Mouse (Mus musculus) layer of hippocampus, adult 18-20 months (tissue): ENCODE results near the gene Ttc12. TPM values are rescaled to one million over a fixed set of nuclear protein-coding genes. Genes with fewer than 3 reads are reported as not detected.

Experiments
- DNase-seq, 2 experiments: peaks; one replicate each; pipeline ENCODE4 v3.0.0; 2022; ENCODE audit warnings: low spot score in 2 of 2
- long read RNA-seq: library from polyadenylated mRNA; stranded (forward); transcript quantifications from one replicate; pipeline ENCODE4 v2.0.0, GENCODE M21; 2021
- total RNA-seq, 2 experiments: library from RNA; stranded (reverse); gene quantifications; 2 replicates each; pipeline ENCODE4 v1.2.3; 2021

The Ttc12 gene
- total RNA-seq = 1 to 10 TPM; 1.4 to 1.9 TPM
- long read RNA-seq, partial matches to known transcripts = 1 of 4 reads
- long read RNA-seq, other reads (novel, unspliced or antisense) = 1 of 4 reads

DNA sequence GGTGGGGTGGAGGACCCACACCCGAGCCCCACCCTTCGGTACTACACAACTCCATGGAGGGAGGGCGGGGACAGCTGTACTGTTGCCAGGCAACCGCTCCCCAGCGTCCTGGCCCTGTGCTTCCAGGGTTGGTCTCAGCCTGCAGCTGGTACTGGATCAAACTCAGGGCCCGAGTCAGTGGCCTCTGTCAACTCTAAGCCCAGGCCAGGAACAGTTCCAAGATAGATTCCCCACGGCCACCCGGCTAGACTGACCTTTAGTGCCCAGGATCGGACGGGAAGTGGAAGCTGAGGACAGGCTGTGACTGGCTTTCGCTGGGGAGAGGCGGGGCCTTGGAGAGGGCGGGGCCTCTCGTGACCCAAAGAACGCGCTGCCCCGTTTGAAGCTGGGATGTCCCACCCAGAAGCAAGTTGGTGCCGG lies at the start of gene Ttc12:
Gene Ttc12 (minus strand): TSS at position 334 of the 420 bp plus-strand sequence.
- peak in 1 of 2 experiments; percentile 71 for DNase-seq

DNA sequence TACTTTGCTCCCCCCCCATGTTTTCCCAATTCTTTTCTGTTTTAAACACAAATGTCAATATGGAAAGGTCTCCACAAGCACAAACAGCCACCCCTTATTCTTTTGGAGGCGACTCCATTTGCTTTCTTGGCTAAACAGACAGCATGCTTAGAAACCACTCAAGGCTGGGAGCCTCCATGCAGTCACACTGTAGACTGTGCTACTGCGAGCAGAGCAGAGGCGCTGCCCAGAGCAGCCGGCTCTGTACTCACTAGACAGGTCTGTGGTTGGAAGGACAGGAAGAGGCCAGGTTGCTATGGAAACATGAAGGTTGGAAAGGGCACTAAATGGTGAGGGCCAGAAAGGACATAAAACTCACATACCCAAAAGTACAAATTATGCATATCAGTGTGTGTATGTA lies 48.9 kb upstream of the Ttc12 start:
- no peak for DNase-seq

DNA sequence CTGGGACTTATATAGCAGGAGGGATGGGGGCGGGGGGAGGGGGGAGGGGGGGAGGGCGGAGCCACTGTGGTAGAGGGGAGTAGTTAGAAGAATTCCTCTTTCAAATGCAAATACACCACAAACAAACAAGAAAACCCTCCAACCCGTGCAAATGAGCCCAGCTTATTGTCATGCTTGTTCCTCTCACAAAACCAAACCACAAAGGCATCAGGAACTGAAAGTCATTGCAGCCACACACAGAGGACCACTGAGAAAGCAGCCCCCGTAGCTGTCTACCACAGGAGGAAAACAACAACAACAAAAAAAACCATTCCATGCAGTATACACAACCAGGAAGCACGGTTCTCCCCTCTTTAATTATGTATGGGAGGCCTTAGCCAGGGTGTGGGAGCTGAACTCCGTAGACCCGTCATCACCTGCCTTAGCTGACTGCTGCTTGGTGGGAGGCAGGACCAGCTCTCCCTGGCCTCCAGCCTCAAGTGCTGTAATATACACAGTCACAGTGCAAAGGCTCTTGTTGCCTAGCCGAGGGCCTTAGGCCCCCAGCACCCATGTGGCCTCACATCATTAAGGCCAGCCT lies 48.0 kb upstream of the Ttc12 start:
- no peak for DNase-seq

DNA sequence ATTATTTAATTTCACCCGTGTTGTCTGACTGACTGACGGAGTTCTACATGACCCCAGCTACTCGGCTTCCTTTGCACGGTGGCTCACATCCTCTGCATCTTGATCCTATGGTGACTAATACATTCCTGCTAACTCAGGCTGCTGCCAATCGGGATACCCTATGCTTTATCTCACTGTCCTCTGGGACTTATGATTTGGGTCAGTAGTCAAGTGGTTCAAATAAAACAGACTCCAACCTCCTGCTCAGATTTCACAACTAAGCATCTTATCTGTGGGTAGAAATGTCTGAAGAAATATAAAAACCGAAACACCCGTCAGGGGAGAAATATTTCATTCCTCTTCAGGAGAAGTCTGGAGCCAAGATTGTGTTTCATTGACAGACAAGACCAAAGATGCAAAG lies 47.4 kb upstream of the Ttc12 start:
- DNase-seq = no peak

DNA sequence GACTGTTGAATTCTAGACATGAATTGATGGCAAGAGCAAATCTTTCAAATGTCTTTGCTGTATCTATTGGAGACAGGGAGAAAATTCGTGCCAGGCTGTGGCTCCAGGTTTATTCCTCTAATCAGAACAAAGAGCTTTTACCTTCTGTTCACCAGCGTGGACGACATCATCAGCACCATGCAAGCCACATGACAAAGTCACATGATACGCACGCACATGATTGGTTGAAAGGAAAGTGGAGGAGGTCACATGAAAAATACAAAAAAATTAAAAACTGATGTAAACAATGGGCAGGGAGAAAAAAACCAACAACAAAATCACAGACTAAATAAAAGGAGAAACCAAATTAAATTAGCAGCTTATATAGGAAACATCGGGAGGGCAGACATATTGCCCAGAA lies 45.8 kb upstream of the Ttc12 start:
- no peak for DNase-seq

DNA sequence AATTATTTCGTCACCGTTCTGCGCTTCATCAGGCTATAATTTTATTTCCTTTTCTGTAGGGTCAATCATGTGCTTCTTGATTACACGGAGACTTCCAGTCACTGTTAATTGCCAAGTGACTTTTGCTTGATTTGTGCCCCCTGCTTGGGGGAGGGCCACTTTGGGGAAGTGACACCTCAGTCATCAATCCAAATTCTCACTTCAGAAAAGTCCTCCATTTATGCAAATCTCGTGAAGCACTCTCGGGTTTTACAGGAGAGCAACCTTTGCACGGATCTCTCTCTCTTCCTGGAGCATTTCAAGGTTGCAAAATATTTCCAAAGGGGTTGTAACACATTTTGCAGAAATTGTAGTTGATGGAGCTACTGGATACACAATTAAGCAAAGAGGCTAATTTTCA lies 45.2 kb upstream of the Ttc12 start:
- no peak for DNase-seq

DNA sequence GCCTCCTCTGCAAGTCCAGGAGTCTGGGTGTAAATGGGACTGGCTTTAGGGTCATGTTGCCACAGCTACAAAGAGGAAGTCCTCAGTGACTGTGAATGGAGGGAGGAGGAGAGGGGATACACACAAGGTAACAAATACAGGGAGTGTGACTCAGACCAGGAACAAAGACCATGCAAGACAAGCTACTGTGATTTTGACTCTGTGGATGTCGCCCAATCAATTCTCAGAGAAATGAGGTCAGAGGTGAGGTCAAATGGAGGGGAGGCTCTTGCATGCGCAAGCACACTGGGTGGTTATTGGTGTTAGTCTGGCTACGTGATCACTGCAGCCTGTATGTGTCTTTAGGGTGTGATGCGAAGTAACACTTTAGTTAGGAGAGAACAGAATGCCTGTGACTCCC lies 44.7 kb upstream of the Ttc12 start:
- no peak for DNase-seq

DNA sequence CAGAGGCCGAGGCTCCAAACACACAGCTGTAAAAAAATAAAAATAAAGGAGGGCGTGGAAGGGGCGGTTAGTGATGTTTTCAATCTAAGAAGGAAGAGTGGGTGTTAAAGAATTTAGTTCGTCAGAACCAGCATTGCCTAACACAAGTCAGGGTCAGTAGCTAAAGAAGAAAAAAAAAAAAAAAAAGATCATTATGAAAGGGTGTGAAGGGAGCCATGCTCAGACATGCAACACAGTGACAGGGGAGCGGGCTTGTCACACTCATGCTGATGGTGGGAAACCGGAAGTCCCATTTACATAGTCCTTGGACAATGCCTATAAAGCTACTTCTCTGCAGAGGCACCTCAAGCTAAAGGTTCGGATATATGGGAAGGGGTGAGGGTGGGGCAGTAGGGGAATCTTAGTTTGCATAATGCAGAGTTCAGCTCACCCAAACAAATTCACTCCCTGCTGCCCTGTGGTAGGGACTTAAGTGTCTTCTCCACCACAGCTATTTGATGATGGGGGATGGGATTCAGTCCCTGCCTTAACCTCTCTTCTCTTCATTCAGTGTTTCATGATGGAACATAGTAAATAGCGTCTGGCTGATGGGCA lies 43.4 kb upstream of the Ttc12 start:
- DNase-seq = no peak

DNA sequence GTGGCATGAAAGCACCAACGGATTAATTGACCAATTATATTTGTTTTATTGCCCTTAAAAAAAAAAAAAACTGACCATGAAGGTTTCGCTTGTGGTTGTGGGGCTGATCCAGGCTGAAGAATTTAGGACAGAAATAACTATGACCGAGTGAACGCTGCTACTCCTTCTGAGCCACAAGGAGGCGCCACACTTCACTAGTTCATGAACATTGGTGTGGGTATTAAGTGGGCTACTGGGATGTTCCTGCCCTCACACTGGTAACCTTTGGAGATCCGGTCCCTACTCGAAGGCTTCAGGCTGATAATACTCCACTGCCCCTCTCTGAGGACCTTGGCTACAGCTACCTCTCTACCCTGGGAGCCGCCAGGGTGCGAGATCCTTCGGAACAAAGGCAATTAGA lies 42.9 kb upstream of the Ttc12 start:
- peak in 1 of 2 experiments; percentile 40 for DNase-seq

DNA sequence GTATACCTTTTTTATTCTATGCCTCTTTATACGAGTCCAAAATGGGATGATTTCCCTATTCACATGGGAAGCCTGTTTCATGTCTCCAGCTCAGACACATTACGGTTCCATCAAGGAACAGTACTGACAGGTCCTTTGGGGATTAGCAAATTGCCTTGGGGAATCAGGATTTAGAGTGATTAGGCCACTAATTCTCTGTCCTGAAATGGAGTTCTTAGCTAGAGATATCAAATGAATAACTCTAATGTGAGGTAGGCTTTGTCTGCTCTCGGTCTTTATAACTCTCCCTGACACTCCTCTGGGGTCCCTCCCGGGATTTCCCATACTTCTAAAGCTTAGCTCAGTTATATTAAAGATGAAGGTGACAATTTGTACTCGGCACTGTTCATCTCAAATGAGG lies 42.0 kb upstream of the Ttc12 start:
- DNase-seq = no peak

DNA sequence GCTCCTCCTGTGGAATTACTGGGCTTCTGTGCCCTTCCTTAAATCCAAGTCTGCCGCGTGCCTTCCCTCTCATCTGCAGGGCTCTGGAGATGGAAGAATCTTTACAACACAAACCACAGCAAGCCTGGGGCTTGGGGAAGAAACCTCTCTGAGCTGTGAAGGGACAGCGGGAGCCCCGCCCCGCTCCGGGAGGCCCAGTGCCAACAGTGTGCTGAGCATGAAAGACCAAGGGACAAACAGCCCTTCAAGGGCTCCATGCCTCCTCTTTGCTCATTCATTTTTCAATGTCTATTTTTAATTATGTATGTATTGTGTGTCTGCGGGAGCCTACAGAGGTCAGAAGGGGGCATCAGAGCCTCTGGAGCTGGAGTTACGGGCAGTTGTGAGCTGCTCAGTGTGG lies 41.3 kb upstream of the Ttc12 start:
- no peak for DNase-seq

DNA sequence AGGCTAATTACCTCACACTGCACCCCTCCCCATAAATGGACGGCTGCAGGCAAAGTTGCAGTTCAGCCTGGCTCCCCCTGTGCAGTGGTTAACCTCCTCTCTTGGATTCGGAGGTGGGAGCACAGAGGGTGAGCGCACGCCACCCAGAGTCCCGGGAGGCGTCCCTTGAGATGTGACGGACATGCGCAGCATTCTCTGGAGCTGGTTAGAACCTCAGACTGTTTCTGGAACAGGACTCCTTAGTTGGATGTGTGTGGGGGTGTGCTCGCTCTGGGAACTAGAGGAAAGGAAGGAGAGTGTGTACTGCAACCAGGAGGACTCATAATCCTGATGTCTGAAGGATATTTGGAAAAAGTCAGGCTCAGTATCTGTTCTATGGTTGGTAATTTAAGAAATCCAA lies 38.7 kb upstream of the Ttc12 start:
- DNase-seq = no peak

DNA sequence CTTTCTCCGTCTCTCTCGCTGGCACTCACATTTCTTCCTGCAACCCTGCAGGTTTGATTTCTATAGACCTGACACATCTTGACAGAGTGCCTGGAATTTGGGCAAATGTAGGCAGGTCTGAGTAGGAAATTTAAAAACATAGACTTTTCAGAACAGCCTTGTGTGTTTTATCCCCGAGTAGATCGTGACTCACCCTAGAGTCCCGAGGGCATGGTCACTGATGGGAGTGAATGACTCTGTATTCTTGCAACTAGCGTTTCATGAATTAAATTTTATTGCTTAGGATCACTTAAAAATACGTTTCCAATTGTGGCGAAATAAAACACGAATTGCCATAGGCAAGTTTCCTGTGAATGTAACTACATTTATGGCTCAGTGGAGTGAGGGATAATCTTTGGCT lies 37.9 kb upstream of the Ttc12 start:
- no peak for DNase-seq

DNA sequence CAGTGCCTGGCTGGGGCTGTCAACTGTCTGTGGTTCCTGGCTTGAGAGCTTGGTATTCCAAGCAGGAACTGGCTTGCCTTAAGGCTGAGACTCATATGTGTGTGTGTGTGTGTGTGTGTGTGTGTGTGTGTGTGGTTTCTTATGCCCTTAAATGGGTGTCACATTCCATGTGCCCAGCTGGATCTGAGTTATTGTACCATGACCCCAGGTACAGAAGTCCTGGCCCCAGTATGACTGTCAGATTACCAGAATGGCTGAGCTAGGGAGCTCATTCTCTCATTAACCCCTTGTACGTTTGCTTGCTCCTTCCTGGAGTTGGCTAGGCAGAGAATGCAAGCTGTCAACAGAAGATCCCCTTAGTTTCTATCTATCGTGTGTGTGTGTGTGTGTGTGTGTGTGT lies 28.3 kb upstream of the Ttc12 start:
- no peak for DNase-seq

DNA sequence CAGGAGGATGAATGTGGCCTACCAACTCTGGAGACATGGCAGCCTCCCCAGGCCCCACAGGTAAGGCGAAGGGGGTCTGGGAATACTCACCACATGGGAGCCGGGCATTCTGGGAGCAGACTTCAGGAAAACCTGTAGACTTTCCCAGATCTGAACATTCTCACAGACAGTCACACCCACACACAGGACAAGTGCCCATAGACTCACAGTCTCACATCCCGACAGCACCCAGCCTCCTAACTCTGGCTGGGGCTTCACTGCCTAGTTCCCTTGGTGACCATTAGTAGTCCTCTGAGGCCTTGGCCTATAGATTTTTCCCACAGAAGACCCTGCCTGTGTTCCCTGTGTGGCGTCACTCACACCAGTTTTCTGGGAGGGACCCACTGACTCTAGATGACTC lies 24.6 kb upstream of the Ttc12 start:
- no peak for DNase-seq

DNA sequence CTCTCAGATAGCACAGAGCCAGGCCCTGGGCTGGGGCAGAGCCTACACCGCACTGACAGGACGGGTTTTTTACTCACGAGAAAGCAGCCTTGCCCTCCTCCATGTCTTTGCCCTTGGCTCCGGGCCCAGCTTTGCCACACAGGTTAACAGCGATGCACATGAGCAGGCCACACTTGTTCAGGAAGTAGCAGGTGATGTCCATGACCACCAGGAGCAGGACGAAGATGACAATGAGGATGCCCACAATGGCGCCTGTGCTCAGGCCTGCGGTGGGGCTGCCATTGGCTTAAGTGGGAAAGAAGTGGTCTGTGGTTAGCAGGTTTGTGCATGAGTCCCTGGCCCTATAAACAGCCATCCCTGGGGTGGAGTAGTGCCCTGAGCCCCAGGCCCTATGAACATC lies 23.6 kb upstream of the Ttc12 start:
- no peak for DNase-seq

DNA sequence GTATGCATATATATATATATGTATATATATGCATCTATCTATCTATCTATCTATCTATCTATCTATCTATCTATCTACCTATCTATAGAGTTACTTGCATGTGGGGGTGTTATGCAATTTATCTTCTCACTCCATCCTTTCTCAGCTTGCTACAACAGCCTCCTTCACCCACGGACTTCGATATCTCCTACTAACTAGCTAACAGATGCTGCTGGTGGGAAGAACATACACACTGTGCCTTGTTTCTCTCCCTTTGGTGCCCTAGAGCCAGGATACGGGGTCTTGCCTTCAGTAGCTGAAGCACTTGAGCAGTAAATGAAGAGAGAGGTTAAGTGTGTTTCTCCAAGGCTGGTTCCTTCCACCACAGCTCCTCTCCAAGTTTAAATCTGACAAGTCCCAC lies 23.1 kb upstream of the Ttc12 start:
- DNase-seq = peak in 1 of 2 experiments; percentile 45

DNA sequence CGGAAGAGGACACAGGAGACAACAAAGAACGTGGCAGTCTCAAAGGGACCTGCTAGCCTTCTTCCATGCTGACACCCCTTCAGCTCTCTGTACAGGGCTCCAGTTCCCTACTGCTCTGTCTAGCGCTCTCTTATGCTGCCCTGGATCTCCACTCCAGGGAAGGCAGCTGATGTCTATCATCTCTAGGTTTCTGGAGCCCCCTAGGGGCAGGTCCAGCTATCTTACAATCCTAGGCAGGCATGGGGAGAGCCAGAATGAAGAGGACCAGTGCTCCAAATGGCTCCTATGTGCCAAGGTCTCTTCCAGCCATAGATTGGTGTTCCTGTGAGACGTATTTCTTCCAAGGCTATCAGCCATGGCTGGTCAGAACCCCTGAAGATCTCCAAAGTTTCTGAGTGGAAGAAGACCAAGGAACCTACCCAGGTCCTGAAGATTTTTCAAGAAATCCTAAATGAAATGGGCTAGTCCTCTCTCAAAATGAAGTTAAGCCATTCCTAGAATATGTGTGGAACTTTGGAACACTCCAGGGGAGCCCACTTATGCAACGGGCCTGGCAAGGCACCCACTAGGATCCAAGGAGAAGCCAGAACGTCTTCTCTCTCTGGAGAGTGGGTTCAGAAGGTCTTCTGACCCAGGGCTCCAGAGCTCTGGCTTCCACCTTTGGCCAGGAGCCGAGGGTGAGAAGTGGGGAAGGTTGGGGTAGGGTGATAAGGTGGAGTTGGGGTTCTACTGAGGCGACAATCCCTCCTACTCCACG lies 22.0 kb upstream of the Ttc12 start:
- peak in 1 of 2 experiments; percentile 33 for DNase-seq

DNA sequence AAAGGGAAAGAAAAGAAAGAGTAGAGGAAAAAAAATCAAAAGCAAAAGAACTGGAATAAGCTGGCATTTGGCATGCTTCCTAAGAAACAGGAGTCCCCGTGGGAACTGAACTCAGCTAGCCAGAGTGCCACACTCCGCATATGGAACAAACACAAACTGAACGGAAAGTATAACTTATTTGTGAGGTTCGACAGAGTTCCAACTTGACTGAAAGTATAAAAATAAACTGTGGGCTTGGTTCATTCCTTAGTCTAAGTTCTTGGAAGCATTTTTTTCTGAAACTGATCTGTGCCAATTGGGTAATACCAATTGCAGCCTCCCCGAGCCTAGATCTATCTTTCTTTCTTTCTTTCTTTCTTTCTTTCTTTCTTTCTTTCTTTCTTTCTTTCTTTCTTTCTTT lies 18.6 kb upstream of the Ttc12 start:
- peak in 1 of 2 experiments; percentile 31 for DNase-seq

DNA sequence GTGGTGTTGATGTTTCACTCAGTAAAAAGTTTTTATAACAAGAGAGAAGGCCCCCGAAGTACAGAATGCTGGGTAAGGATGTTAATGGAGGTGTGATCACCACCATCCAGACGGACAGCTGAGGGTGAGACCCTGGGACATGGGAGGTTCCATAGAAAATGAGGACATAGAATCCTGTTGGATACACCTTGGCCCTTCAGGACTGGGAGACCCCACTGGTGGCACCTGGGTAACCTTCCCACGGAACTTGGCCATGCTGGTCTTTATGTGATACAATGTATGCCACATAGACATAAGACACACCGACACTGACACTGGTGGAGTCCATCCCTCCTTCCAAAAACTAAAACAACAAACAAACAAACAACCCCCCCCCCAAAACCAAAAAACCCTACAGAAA lies 16.2 kb upstream of the Ttc12 start:
- no peak for DNase-seq

DNA sequence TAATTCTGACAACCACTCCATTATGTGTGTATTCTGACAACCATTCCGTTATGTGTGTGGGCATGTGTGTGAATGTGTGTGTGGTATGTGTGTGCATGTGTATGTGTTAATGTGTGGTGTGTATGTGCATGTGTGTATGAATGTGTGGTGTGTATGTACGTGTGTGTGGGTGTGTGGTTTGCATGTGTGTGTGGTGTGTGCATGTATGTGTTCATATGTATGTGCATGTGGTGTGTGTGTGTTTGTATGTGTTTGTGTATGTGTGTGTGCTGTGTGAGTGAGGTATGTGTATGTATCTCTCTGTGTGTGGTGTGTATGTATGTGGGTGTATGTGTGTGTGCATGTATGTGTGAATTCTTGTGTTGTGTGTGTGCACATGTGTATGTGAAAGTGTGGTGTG lies 13.9 kb upstream of the Ttc12 start:
- DNase-seq = no peak

DNA sequence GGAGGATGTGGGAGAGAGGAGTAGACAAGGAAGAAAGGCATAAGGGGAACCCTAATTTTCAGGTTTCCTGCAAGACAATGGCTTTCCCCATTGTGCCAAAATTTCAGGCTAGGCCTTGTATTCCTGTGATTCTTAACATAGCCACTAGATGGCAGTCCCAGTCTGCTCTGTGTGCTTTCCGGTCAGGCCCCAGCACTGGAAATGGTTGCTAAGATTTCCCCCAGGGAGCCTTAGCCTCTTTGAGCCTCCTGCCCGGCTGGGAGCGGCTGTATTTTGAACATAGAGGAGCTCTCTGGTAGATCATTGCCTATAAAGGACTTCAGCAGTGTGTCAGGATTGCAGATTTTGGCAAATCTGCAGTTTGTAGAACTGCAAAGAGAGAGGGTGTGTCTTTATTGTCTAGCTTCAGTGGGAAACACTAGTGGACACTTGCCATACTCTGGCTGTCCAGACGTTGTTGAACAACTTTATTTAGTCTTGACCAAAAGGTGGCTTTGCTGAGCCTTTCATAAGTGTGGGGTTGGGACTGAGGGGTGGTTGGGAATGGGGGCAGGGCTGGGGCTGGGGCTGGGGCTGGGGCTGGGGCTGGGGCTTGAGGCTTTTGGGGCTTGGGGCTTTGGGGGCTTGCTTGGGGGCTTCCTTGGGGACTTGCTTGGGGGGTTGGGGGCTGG lies 8.1 kb upstream of the Ttc12 start:
- DNase-seq = peak in 1 of 2 experiments; percentile 82
